Mouse (Mus musculus) heart, embryonic 12.5 days (tissue): ENCODE measurements around the gene Pde4d. TPM values are rescaled to one million over a fixed set of nuclear protein-coding genes. Genes with fewer than 3 reads are reported as not detected.

ENCODE experiments used
- ATAC-seq: fragments of 200-750 bp; cut with Nextera tagmentation; 2 replicates; pipeline ENCODE4 v1.8.0; 2017; ENCODE audit warnings: moderate TSS enrichment, moderate library complexity; ENCODE audit not compliant: insufficient number of reproducible peaks, low FRiP score
- H3K27ac ChIP-seq: fragments of 300-500 bp; sonication (generic); 2 replicates; pipeline ENCODE4 v1.5.1; 2016; ENCODE audit warnings: mild to moderate bottlenecking, moderate library complexity; ENCODE audit not compliant: poor library complexity, severe bottlenecking
- H3K27me3 ChIP-seq: fragments of 300-500 bp; sonication (generic); replicated peaks from 2 replicates; pipeline ENCODE4 v1.6.1; 2016; ENCODE audit warnings: mild to moderate bottlenecking, moderate library complexity
- H3K36me3 ChIP-seq: fragments of 300-500 bp; sonication (generic); 2 replicates; pipeline ENCODE4 v1.6.1; 2016; ENCODE audit warnings: mild to moderate bottlenecking, moderate library complexity
- H3K4me1 ChIP-seq: fragments of 300-500 bp; sonication (generic); replicated peaks from 2 replicates; pipeline ENCODE4 v1.6.1; 2016; ENCODE audit warnings: mild to moderate bottlenecking
- H3K4me2 ChIP-seq: fragments of 300-500 bp; sonication (generic); 2 replicates; pipeline ENCODE4 v1.6.1; 2016; ENCODE audit warnings: mild to moderate bottlenecking, moderate library complexity
- H3K4me3 ChIP-seq: fragments of 300-500 bp; sonication (generic); 2 replicates; pipeline ENCODE4 v1.5.1; 2016; ENCODE audit warnings: mild to moderate bottlenecking
- H3K9ac ChIP-seq: fragments of 300-500 bp; sonication (generic); 2 replicates; pipeline ENCODE4 v1.6.1; 2016; ENCODE audit warnings: mild to moderate bottlenecking, moderate library complexity
- H3K9me3 ChIP-seq: fragments of 300-500 bp; sonication (generic); replicated peaks from 2 replicates; pipeline ENCODE4 v1.6.1; 2016; ENCODE audit warnings: mild to moderate bottlenecking, moderate library complexity
- WGBS: fragments of 180-500 bp; shearing (Covaris S2); methylation state at CpG from one replicate; pipeline ENCODE4 v1.1.7; 2016; 5-methylcytosine and 5-hydroxymethylcytosine counted together
- polyA plus RNA-seq: library from polyadenylated mRNA; unstranded; fragments of >200 nt; fragmentation: Nextera tagmentation; extraction: Ambion mirVana; gene quantifications from 2 replicates; pipeline ENCODE4 v1.2.1, GENCODE M21; 2016

The Pde4d gene
- polyA plus RNA-seq, 1 experiment from 2014 or later, result 34.2 TPM

DNA sequence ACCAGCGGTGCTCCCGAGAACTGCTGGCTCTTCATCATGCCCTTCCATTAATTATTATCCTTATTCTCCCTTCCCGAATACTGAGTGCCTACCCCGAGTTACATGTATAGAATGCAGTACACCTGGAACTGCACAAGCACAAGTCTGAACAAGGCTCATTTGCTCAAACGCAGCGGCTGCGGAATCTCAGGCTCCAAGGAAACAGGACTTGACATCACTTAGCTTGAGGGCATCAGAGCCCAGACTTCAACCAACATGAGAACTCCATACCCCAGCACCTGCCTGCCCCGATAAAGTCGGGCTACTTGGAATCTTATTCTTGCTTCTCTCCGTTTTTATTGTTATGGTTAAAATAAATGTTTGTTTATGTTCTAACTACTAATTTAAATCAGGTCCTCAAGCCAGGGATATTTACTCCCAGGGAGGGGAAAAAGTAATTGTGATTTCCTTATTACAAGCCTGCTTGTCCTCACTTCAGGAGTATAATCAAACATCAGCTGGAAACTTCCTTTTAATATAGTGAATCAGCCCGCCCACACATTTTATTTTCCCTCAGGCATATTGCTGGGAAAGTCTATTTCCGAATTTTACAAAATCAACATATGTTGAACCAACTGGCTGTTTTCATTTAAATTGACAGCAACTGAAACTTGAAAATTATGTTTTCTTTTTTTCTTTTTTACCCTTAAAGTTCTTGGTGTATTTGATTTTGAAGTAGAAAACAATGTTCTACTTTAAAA, 849.9 kb downstream of the Pde4d start:
- H3K27me3 ChIP-seq, result no peaks in the 10 kb centered on the region
- H3K36me3 ChIP-seq, result no peaks in the 10 kb centered on the region
- peaks cover 16% of the 10 kb centered on the region for H3K4me1 ChIP-seq
- no peaks in the 10 kb centered on the region for H3K9me3 ChIP-seq
- H3K4me3 ChIP-seq, result no peak overlapping the region
- 80% methylated on average over 12 of the region's 12 CpGs for WGBS
- no peak overlapping the region for H3K9ac ChIP-seq
- H3K27ac ChIP-seq, result no peak overlapping the region
- no peak for ATAC-seq
- H3K4me2 ChIP-seq, result no peak overlapping the region

DNA sequence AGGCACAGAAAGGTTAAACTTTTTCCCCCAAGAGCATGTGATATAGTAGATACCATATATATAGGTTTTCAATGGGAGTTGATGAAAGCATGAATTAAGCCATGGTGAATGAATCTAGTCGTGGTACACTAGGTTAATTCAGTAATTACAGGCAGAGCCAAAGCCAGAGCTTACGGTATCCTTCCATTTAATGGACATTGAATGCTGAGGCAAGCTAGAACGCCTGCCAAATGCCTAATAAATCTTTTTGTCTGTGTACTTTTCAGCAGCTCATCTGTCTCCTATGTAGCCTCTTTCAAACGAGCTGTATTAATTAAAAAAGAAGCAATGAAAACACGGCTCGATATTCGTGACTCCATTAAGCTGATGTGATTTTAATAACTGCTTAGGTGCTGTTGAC, 862.8 kb downstream of the Pde4d start:
- Histone ChIP-seq H3K9ac (no peak overlapping the region), H3K27ac (no peak overlapping the region), H3K9me3 (no peaks in the 10 kb centered on the region), H3K4me3 (no peak overlapping the region), H3K4me1 (0 out of 2 replicates have a peak, but pooled peaks cover 6% of the 10 kb centered on the region), H3K36me3 (no peaks in the 10 kb centered on the region), H3K4me2 (no peak overlapping the region), H3K27me3 (no peaks in the 10 kb centered on the region)
- 70% methylated on average over 7 of the region's 7 CpGs for WGBS
- ATAC-seq, result no peak

GRCm38 (mm10) chr13:109315608-109316007, 865.9 kb downstream of the Pde4d start:
- no peak overlapping the region for H3K27ac ChIP-seq
- no peak for ATAC-seq
- no peaks in the 10 kb centered on the region for H3K27me3 ChIP-seq
- peaks cover 17% of the 10 kb centered on the region for H3K4me1 ChIP-seq
- H3K9ac ChIP-seq, result no peak overlapping the region
- no peak overlapping the region for H3K4me2 ChIP-seq
- no peaks in the 10 kb centered on the region for H3K36me3 ChIP-seq
- H3K9me3 ChIP-seq, result no peaks in the 10 kb centered on the region
- WGBS, result 64% methylated on average over 9 of the region's 9 CpGs
- H3K4me3 ChIP-seq, result no peak overlapping the region

GRCm38 (mm10) chr13:109317644-109318043, 867.9 kb downstream of the Pde4d start:
- no peak for ATAC-seq
- WGBS, result 86% methylated on average over 2 of the region's 2 CpGs
- Histone ChIP-seq H3K36me3 (no peaks in the 10 kb centered on the region), H3K4me2 (no peak overlapping the region), H3K9ac (no peak overlapping the region), H3K27me3 (no peaks in the 10 kb centered on the region), H3K4me3 (no peak overlapping the region), H3K27ac (no peak overlapping the region), H3K9me3 (no peaks in the 10 kb centered on the region), H3K4me1 (peaks cover 17% of the 10 kb centered on the region)

DNA sequence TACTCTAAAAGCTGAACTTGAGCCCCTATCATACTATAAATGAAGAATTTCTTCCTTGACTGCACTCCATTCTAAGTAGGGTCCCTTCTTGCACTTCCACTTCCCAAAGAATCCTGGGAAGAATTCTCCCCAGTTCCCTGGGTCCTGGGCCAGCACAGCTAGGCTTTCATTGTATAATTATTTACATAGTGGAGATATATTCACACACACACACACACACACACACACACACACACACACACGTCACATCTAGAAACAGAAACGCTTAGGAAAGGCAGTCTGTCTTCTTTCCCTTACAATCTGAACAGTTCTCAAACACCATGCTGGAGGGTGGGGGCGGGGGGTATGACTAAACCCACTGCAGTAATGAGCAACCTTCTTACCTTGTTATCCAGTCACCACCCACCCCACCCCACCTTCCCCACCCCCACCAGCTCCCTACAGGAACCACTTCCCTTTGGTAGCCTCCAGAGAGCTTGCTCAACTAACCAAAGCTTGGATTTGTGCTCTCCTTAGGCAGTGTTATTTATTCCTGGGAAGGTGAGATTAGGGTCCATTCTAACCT, 868.8 kb downstream of the Pde4d start:
- Histone ChIP-seq H3K4me1 (peaks cover 17% of the 10 kb centered on the region), H3K9ac (no peak overlapping the region), H3K27me3 (no peaks in the 10 kb centered on the region), H3K4me2 (no peak overlapping the region), H3K27ac (no peak overlapping the region), H3K4me3 (no peak overlapping the region), H3K36me3 (no peaks in the 10 kb centered on the region), H3K9me3 (no peaks in the 10 kb centered on the region)
- 79% methylated on average over 3 of the region's 3 CpGs for WGBS
- ATAC-seq, result no peak

GRCm38 (mm10) chr13:109326061-109326460, 876.3 kb downstream of the Pde4d start:
- Histone ChIP-seq H3K9me3 (no peaks in the 10 kb centered on the region), H3K4me3 (no peak overlapping the region), H3K9ac (no peak overlapping the region), H3K4me1 (no peaks in the 10 kb centered on the region), H3K27me3 (no peaks in the 10 kb centered on the region), H3K36me3 (no peaks in the 10 kb centered on the region), H3K27ac (no peak overlapping the region), H3K4me2 (no peak overlapping the region)
- ATAC-seq, result no peak
- 77% methylated on average over 5 of the region's 5 CpGs for WGBS

DNA sequence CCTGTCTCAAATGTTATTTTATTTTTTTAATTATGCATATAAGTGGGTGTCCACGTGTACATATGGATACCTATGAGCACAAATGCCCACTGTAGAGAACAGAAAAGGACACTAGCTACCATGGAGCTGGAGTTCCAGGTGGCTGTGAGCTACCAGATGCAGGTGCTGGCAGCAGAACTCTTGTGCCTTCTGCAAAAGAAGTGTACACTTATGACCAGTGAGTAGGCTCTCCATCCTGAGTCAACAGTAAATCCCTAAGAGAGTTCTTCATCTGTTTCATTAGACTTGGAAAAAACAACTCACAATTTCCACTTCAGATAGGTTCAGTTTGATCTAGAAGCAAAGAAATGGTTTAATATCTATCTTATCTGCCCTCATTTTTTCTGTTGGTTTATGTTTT, 881.8 kb downstream of the Pde4d start:
- whole genome bisulfite sequencing, result 58% methylated on average over 1 of the region's 1 CpGs
- H3K27ac ChIP-seq, result no peak overlapping the region
- H3K36me3 ChIP-seq, result no peaks in the 10 kb centered on the region
- H3K27me3 ChIP-seq, result no peaks in the 10 kb centered on the region
- ATAC-seq, result no peak
- no peaks in the 10 kb centered on the region for H3K4me1 ChIP-seq
- H3K9ac ChIP-seq, result no peak overlapping the region
- H3K4me2 ChIP-seq, result no peak overlapping the region
- H3K4me3 ChIP-seq, result no peak overlapping the region
- H3K9me3 ChIP-seq, result no peaks in the 10 kb centered on the region

DNA sequence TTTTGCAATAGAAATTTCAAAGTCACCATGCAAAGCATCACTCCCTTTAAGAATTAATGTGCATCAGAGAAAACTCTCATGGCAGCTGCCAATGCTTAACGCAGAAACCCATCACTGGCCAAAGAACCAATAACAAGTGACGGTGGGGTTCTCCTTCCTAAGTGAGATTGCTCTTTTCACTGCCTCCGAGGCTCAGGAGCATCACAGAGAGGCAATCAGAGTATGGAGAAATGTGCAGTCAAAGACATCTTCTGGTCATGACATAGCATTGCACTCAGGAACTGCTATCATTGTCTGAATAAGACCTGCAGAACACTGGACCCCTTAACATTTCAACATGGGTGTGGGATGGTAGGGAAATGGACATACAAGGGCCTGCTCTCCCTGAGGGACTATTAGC, 892.2 kb downstream of the Pde4d start:
- Histone ChIP-seq H3K27ac (no peak overlapping the region), H3K4me3 (no peak overlapping the region), H3K9ac (no peak overlapping the region), H3K9me3 (no peaks in the 10 kb centered on the region), H3K36me3 (no peaks in the 10 kb centered on the region), H3K4me1 (no peaks in the 10 kb centered on the region), H3K4me2 (no peak overlapping the region), H3K27me3 (no peaks in the 10 kb centered on the region; the same call in 1 of the 2 replicates)
- WGBS, result 51% methylated on average over 3 of the region's 3 CpGs
- no peak for ATAC-seq

GRCm38 (mm10) chr13:109342469-109342868, 892.7 kb downstream of the Pde4d start:
- no peak overlapping the region for H3K9ac ChIP-seq
- H3K4me1 ChIP-seq, result no peaks in the 10 kb centered on the region
- H3K9me3 ChIP-seq, result no peaks in the 10 kb centered on the region
- ATAC-seq, result no peak
- WGBS, result 39% methylated on average over 6 of the region's 6 CpGs
- no peak overlapping the region for H3K4me3 ChIP-seq
- no peaks in the 10 kb centered on the region for H3K36me3 ChIP-seq
- H3K4me2 ChIP-seq, result no peak overlapping the region
- H3K27me3 ChIP-seq, result no peaks in the 10 kb centered on the region; the same call in 1 of the 2 replicates
- no peak overlapping the region for H3K27ac ChIP-seq

GRCm38 (mm10) chr13:109343596-109343995, 893.8 kb downstream of the Pde4d start:
- Histone ChIP-seq H3K9me3 (no peaks in the 10 kb centered on the region), H3K27ac (no peak overlapping the region), H3K4me1 (no peaks in the 10 kb centered on the region), H3K9ac (no peak overlapping the region), H3K4me2 (no peak overlapping the region), H3K27me3 (no peaks in the 10 kb centered on the region; the same call in 1 of the 2 replicates), H3K4me3 (no peak overlapping the region), H3K36me3 (no peaks in the 10 kb centered on the region)
- ATAC-seq, result no peak
- 4% methylated on average over 4 of the region's 4 CpGs for WGBS

GRCm38 (mm10) chr13:109347770-109348169, 898.0 kb downstream of the Pde4d start:
- Histone ChIP-seq H3K4me3 (no peak overlapping the region), H3K27ac (no peak overlapping the region), H3K9me3 (no peaks in the 10 kb centered on the region), H3K36me3 (no peaks in the 10 kb centered on the region), H3K9ac (no peak overlapping the region), H3K4me2 (no peak overlapping the region), H3K4me1 (0 out of 2 replicates have a peak, but pooled peaks cover 4% of the 10 kb centered on the region), H3K27me3 (no peaks in the 10 kb centered on the region)
- 61% methylated on average over 11 of the region's 11 CpGs for WGBS
- no peak for ATAC-seq
